Mouse (Mus musculus) frontal cortex, adult (tissue): ENCODE measurements around the gene Ptger3.
A peak's percentile ranks its signal among the peaks of the same experiment; 100 is the strongest.

Experiments used
- ATAC-seq: cut with Nextera tagmentation; 2 replicates; pipeline ENCODE4 v1.9.2; 2017; ENCODE audit warnings: mild to moderate bottlenecking, moderate library complexity, mixed read lengths; ENCODE audit not compliant: low TSS enrichment

The Ptger3 gene

DNA sequence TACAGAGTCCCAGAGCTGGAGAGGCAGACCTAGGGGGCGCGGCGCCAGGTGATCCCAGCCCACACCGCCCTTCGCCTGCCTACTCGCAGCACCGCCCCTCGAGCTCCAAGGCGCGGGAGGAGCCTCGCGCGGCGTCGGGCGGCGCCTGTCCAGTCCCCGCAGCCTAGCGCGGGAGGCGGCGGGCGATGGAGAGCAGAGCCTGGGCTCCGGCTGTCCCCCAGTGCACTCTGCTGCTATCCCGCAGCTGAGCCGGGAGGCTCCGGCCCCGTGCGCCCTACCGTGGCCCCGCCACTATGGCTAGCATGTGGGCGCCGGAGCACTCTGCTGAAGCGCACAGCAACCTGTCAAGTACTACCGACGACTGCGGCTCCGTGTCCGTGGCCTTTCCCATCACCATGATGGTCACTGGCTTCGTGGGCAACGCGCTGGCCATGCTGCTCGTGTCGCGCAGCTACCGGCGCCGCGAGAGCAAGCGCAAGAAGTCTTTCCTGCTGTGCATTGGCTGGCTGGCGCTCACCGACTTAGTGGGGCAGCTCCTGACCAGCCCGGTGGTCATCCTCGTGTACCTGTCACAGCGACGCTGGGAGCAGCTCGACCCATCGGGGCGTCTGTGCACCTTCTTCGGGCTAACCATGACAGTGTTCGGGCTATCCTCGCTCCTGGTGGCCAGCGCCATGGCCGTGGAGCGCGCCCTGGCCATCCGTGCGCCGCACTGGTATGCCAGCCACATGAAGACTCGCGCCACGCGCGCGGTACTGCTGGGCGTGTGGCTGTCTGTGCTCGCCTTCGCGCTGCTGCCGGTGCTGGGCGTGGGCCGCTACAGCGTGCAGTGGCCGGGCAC is at the start of gene Ptger3:
Gene Ptger3, plus strand, starts transcription at position 168 of the 841 bp plus-strand sequence.
- peak; percentile 70 for ATAC-seq

GRCm38 (mm10) chr3:157517992-157518391 is 48.7 kb upstream of the Ptger3 start:
- no peak for ATAC-seq

- ATAC-seq: peak; percentile 98
Measured at GRCm38 (mm10) chr3:157520433-157520832, 46.3 kb upstream of the Ptger3 start.

DNA sequence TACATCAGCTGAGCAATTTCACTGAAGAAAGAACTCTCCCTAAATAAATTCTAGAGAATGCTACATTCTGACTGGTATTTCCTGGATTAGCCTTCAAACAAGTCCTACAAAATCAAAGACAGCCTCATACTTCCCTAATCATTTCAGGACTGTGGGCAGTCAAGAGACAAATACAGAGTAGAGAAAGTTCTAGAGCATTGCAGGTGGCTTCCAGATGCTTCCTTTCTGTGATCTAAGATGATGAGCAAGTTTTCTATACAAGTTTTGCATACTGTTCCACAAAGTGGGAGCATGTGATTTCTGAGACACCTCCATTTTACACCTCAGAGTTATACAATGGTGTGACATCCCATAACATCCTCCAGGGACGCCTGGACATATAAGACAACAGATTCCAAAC is 42.9 kb upstream of the Ptger3 start:
- no peak for ATAC-seq

DNA sequence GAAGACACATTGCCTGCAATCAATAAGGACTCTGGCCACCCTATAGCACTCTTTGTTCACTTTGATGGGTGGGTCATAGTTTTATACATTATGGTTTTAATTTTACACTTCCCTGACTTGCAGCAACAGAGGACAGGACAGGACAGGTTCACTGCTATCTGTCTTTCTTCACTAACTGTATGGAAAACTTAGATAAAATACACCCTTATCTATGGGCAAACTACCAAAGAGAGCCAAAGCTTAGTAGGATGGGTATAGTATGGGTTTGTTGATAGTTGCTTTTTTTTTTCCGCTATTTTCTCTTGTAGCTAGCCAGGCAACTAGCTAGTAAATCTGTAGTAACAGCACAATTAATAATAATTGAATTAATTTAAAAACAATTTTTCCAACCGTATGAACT is 35.1 kb upstream of the Ptger3 start:
- no peak for ATAC-seq

- peak; percentile 96 for ATAC-seq
Measured at GRCm38 (mm10) chr3:157533964-157534785, 32.5 kb upstream of the Ptger3 start, which contains the start of gene Zranb2. Gene Zranb2, plus strand, starts transcription at chr3:157534160.

DNA sequence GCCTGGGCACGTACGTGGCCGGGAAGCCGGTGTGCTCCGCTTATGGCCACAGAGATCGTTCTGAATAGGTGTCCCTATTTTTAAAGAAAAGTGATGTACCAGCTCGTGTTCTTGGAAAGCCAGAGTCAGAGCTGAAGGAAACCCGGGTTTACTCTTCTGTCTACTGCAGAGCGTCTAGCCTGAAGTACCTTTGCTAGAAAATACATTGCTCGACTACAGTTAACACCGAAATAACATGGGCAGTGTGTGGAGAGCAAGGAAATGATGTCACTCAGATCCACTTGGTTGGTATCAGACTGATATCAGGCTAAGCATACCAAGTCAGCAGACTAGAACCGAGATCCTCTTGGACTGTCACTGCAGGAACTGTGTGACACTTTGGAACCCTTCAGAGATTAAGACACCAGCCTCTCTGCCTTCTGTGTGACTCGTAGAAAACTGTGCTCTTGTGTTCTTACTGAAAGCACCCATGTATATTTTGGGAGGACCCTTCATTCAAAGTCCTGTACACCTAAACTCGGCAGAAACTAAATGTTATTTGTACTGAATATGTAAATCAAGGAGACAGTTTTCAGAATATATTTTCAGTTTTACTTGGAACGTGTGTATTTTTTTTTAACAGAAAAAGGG is 31.8 kb upstream of the Ptger3 start:
- ATAC-seq: peak; percentile 38; the same call in 1 of the 2 replicates

- no peak for ATAC-seq
Measured at GRCm38 (mm10) chr3:157549323-157549722, 17.4 kb upstream of the Ptger3 start.

GRCm38 (mm10) chr3:157549758-157550600 is 16.7 kb upstream of the Ptger3 start:
- ATAC-seq: no peak

- peak; percentile 60; the same call in 1 of the 2 replicates for ATAC-seq
Measured at GRCm38 (mm10) chr3:157565196-157565595, 1.5 kb upstream of the Ptger3 start.

DNA sequence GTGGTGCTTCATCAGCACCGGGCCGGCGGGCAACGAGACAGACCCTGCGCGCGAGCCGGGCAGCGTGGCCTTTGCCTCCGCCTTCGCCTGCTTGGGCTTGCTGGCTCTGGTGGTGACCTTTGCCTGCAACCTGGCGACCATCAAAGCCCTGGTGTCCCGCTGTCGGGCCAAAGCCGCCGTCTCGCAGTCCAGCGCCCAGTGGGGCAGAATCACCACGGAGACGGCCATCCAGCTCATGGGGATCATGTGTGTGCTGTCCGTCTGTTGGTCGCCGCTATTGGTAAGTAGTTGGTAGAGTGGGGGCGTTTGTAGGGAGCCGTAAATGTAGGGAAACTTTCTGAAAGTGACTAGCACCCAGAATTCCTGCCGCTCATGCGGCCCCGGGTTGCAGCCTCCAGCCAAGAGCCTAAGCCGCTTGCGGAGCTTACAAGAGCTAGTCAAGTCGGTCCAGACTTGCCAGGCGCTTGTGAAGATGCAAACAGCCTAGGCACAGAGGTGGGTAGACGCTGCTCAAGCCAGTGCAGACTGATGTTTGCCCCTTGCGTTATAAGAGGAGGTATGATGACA is 957 bp downstream of the Ptger3 start:
- peak; percentile 28; the same call in 1 of the 2 replicates for ATAC-seq

- no peak for ATAC-seq
Measured at GRCm38 (mm10) chr3:157572011-157572410, 5.3 kb downstream of the Ptger3 start.

- ATAC-seq: no peak
Measured at GRCm38 (mm10) chr3:157575441-157576342, 9.0 kb downstream of the Ptger3 start.

DNA sequence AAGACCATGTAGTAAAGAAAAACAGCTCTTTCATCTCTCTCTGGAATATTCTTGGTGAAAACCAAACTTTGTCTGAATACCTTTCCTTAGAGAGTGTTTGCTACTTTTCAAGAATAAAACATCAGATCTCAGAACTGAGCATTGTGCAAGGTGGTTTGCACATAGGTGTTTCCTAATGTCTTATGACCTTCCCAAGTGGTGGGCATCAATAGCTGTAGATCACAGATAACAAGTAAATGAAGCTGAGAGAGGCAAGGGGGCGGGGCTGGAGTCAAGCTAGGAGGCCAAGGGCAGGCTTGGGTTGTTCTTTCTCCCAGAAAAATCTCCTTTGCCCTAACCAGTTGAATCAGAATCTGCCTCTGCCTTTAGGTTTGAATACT is 9.6 kb downstream of the Ptger3 start:
- ATAC-seq: no peak

DNA sequence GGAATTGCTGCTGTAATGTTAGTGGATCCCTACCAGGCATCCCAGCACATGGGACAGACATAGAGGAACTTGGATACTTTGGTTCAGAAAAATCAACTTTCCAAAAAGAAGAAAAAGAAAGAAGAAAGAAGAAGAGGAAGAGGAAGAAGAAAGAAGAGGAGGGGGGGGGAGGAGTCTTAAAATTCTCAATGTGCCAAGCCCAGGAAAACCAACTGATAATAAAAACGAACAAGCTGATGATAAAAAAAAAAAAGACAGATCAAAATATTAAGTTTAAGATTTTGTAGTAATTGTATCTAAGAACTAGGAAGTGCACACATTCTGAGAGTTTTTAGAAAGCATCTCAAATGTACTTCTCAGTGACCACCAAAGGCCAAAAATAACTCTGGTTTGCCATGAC is 10.2 kb downstream of the Ptger3 start:
- ATAC-seq: no peak

- no peak for ATAC-seq
Measured at GRCm38 (mm10) chr3:157578469-157579170, 11.9 kb downstream of the Ptger3 start.

DNA sequence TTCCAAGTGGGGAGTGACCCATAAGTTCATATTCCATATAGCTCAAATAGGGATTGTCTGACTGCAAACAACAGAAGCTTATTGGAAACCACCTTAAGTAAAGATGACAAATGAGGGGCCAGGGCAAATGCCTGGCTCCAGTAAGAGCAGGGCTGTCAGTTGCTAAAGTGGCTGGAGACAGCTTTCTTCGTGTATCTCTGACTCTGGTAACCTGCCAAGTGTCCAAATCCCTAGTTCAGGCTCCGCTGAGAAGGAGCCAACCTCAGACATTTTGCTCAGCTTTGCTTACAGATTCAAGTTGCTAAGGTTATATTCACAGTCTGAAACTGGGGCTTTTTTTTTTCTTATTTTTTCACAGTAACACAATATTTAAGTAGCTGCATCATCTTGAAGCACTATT is 12.7 kb downstream of the Ptger3 start:
- ATAC-seq: no peak

DNA sequence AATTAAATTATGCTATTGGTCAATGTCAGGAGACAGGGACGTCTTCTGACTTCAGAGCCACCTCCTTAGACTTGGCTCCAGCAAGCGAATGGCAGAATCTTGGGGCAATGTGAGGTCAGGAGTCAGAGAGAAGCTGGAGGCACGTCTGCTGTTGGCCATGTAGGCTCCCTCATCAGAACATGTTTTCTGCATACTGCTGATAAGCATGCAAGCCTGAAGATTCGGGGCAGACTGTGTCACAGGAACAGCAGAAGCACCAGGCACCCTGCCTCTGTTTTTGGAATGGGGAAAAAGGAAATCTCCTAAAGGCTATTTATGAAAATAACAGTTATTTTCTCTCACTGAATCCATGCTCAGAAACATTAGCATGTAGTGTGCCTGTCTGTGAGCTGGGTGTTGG is 13.6 kb downstream of the Ptger3 start:
- no peak for ATAC-seq

GRCm38 (mm10) chr3:157581755-157582154 is 15.1 kb downstream of the Ptger3 start:
- no peak for ATAC-seq
